Mouse (Mus musculus): ENCODE measurements around the gene Gk5. TPM values are rescaled to one million over a fixed set of nuclear protein-coding genes. Genes with fewer than 3 reads are reported as not detected.

Gene Gk5
- polyA plus RNA-seq, 1 experiment from 2014 or later = 2.9 TPM

DNA sequence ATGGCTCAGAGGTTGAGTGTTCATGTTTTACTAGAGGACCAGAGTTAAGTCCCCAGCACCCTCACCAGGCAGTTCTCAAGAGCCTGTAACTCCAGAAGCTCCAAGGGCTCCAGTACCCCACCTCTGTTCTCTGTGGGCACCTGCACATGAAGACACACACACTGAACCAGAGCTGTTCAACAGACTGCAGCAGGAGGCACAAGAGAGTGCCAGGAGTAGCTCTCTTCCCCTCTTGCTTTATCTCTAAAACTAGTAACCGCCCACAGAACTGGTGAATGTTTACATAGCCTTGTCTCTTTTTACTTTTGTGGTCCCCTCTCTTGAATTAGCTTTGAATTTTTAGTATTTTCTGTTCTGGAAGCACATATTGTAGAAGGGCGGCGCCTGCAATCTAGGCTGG lies 88.3 kb downstream of the Gk5 start:
- no peak for ATAC-seq
- no peak overlapping the region for H3K9ac ChIP-seq (ENCODE audit: low read depth, low read length)
- no peaks in the 10 kb centered on the region for H3K4me1 ChIP-seq (replicated peaks; ENCODE audit: control insufficient read depth, insufficient read depth, low read length)
- H3K9me3 ChIP-seq (ENCODE audit: control insufficient read depth) = no peaks in the 10 kb centered on the region
- H3K27me3 ChIP-seq (replicated peaks; ENCODE audit: control insufficient read depth, insufficient read depth, low read length) = no peaks in the 10 kb centered on the region
- peaks cover 12% of the 10 kb centered on the region; the same call in 1 of the 2 replicates for H3K36me3 ChIP-seq (ENCODE audit: control insufficient read depth, insufficient read depth)
- no peak overlapping the region for H3K27ac ChIP-seq (ENCODE audit: low read depth, low read length)
- H3K4me2 ChIP-seq (replicated peaks; ENCODE audit: low read depth) = no peak overlapping the region
- WGBS = 89% methylated on average over 3 of the region's 3 CpGs
- H3K4me3 ChIP-seq (ENCODE audit: low read depth, low read length) = no peak overlapping the region
- TF ChIP-seq CTCF (IDR thresholded peaks at IDR 0.05; ENCODE audit: low read depth) = no peak

DNA sequence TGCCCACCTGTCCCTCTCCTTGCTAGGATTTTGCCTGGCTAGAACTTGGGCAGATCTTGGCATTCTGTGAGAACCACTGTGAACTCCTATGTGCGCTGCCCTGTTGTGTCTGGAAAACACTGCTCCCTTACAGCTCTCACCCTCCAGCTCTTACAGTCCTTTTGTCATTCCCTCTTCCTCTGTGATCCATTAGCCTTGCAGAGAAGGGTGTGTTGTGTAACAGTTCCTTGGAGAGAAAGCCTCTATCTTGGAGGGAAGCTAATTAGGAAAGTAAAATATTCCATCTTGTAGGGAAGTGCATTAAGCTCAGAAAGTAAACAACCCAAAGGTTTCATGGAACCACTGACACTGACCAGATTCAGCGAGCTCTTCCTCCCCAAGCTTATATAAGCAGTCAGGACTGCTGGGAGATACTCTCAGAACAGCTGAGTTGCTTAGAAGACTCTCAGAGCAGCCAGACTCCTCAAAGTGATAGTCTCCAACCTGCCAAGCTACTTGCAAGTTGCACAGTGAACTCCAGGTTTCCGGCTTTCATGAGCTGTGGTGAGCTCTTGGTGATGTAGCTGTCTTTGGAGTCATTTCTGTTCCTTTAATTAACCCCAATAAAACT lies 94.0 kb downstream of the Gk5 start:
- H3K9me3 ChIP-seq (ENCODE audit: control insufficient read depth) = no peaks in the 10 kb centered on the region
- WGBS = 62% methylated on average over 3 of the region's 3 CpGs
- no peak for TF ChIP-seq CTCF (IDR thresholded peaks at IDR 0.05; ENCODE audit: low read depth)
- no peak overlapping the region for H3K4me3 ChIP-seq (ENCODE audit: low read depth, low read length)
- no peaks in the 10 kb centered on the region for H3K4me1 ChIP-seq (replicated peaks; ENCODE audit: control insufficient read depth, insufficient read depth, low read length)
- no peak for ATAC-seq
- H3K4me2 ChIP-seq (replicated peaks; ENCODE audit: low read depth) = no peak overlapping the region
- no peak overlapping the region for H3K27ac ChIP-seq (ENCODE audit: low read depth, low read length)
- H3K36me3 ChIP-seq (ENCODE audit: control insufficient read depth, insufficient read depth) = no peaks in the 10 kb centered on the region
- H3K27me3 ChIP-seq (replicated peaks; ENCODE audit: control insufficient read depth, insufficient read depth, low read length) = no peaks in the 10 kb centered on the region
- H3K9ac ChIP-seq (ENCODE audit: low read depth, low read length) = no peak overlapping the region

DNA sequence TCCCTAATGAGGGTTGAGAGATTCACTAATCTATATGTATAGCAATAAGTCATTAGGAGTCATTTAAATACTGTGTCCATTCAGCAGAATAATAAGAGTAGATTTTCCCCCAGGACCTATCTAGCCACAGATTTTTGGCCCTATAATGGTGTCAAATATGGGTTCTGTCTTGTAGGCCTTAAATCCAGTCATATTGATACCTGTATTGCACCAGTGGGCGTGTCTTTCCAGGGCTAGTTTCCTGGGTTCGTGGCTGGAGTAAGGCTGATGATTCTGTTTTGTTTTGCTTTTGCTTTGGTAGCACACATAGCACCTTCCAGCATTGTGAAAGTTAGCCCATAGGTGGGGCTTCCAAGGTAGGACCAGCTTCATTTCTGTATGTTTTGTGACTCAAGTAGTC lies 95.0 kb downstream of the Gk5 start:
- H3K27me3 ChIP-seq (replicated peaks; ENCODE audit: control insufficient read depth, insufficient read depth, low read length) = no peaks in the 10 kb centered on the region
- H3K4me3 ChIP-seq (ENCODE audit: low read depth, low read length) = no peak overlapping the region
- H3K36me3 ChIP-seq (ENCODE audit: control insufficient read depth, insufficient read depth) = no peaks in the 10 kb centered on the region
- no peaks in the 10 kb centered on the region for H3K4me1 ChIP-seq (replicated peaks; ENCODE audit: control insufficient read depth, insufficient read depth, low read length)
- ATAC-seq = no peak
- no peak for TF ChIP-seq CTCF (IDR thresholded peaks at IDR 0.05; ENCODE audit: low read depth)
- WGBS = 75% methylated on average over 2 of the region's 2 CpGs
- no peak overlapping the region for H3K9ac ChIP-seq (ENCODE audit: low read depth, low read length)
- H3K9me3 ChIP-seq (ENCODE audit: control insufficient read depth) = no peaks in the 10 kb centered on the region
- no peak overlapping the region for H3K4me2 ChIP-seq (replicated peaks; ENCODE audit: low read depth)
- H3K27ac ChIP-seq (ENCODE audit: low read depth, low read length) = no peak overlapping the region

DNA sequence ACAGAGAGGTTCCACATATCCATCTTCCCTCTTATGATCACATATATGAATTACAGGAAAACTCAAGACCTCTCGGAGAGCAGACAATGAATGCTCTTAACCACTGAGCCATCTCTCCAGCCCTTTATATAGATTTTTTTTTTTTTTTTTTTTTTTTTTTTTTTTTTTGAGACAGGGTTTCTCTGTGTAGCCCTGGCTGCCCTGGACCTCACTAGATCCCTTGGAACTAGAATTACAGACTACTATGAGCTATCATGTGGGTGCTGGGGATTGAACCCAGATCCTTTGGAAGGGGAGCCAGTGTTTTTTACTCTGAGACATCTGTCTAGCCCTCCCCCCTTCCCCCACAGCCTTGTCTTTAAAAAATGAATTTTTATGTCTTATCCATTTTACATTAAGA lies 98.1 kb downstream of the Gk5 start:
- H3K4me1 ChIP-seq (replicated peaks; ENCODE audit: control insufficient read depth, insufficient read depth, low read length) = no peaks in the 10 kb centered on the region
- H3K9ac ChIP-seq (ENCODE audit: low read depth, low read length) = no peak overlapping the region
- H3K27me3 ChIP-seq (replicated peaks; ENCODE audit: control insufficient read depth, insufficient read depth, low read length) = no peaks in the 10 kb centered on the region
- no peak overlapping the region for H3K4me3 ChIP-seq (ENCODE audit: low read depth, low read length)
- H3K27ac ChIP-seq (ENCODE audit: low read depth, low read length) = no peak overlapping the region
- H3K9me3 ChIP-seq (ENCODE audit: control insufficient read depth) = no peaks in the 10 kb centered on the region
- WGBS = 94% methylated on average over 1 of the region's 1 CpGs
- no peak for ATAC-seq
- no peaks in the 10 kb centered on the region for H3K36me3 ChIP-seq (ENCODE audit: control insufficient read depth, insufficient read depth)
- no peak overlapping the region for H3K4me2 ChIP-seq (replicated peaks; ENCODE audit: low read depth)
- no peak for TF ChIP-seq CTCF (IDR thresholded peaks at IDR 0.05; ENCODE audit: low read depth)

DNA sequence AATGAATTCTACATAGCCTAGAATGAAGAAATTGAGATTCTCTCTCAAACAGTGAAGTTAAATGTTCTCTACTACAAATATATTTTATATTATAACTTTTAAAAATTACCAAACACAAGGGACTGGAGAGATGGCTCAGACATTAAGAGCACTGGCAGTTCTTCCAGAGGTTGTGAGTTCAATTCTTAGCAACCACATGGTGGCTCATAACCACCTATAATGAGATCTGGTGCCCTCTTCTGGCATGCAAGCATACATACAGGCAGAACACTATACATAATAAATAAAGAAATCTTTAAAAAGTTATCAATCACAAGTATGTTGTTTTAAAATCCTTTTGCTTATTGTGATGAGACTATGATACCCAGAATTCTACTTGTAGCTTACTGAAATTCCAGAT lies 98.6 kb downstream of the Gk5 start:
- Histone ChIP-seq H3K4me1 (replicated peaks; ENCODE audit: control insufficient read depth, insufficient read depth, low read length) (no peaks in the 10 kb centered on the region), H3K9ac (ENCODE audit: low read depth, low read length) (no peak overlapping the region), H3K4me2 (replicated peaks; ENCODE audit: low read depth) (no peak overlapping the region), H3K36me3 (ENCODE audit: control insufficient read depth, insufficient read depth) (no peaks in the 10 kb centered on the region), H3K9me3 (ENCODE audit: control insufficient read depth) (no peaks in the 10 kb centered on the region), H3K27me3 (replicated peaks; ENCODE audit: control insufficient read depth, insufficient read depth, low read length) (no peaks in the 10 kb centered on the region), H3K4me3 (ENCODE audit: low read depth, low read length) (no peak overlapping the region), H3K27ac (ENCODE audit: low read depth, low read length) (no peak overlapping the region)
- peak; percentile 57 for TF ChIP-seq CTCF (IDR thresholded peaks at IDR 0.05; ENCODE audit: low read depth)
- no peak for ATAC-seq

DNA sequence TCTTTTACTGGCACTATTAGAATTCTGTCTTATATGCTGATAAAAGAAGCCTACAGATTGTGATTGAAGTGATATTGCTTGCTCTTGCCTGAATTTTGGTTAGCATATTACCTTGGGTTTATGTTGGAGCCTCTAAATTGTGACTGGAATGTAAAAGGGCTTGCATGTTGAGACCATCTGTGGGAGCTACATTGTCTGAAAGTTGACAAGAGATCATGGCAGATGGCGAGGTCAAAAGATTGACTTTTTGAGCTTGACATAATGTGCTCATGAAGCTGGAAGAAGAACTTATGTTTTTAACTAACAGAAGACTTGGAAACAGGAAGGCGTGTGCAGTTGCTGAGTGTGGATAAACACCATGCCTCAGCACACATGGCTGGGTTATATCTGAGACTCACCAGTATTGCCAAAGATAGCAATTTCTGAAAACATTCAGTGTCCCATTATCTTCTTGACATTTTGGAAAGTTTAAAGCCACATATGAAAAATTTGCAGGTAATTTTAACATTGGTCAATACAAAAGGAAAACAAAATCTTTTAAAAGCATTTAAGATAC lies 100.0 kb downstream of the Gk5 start:
- WGBS = 66% methylated on average over 2 of the region's 2 CpGs
- ATAC-seq = no peak
- Histone ChIP-seq H3K9me3 (ENCODE audit: control insufficient read depth) (no peaks in the 10 kb centered on the region), H3K27me3 (replicated peaks; ENCODE audit: control insufficient read depth, insufficient read depth, low read length) (no peaks in the 10 kb centered on the region), H3K4me1 (replicated peaks; ENCODE audit: control insufficient read depth, insufficient read depth, low read length) (no peaks in the 10 kb centered on the region), H3K36me3 (ENCODE audit: control insufficient read depth, insufficient read depth) (no peaks in the 10 kb centered on the region), H3K27ac (ENCODE audit: low read depth, low read length) (no peak overlapping the region), H3K4me2 (replicated peaks; ENCODE audit: low read depth) (no peak overlapping the region), H3K9ac (ENCODE audit: low read depth, low read length) (no peak overlapping the region), H3K4me3 (ENCODE audit: low read depth, low read length) (no peak overlapping the region)
- TF ChIP-seq CTCF (IDR thresholded peaks at IDR 0.05; ENCODE audit: low read depth) = no peak

DNA sequence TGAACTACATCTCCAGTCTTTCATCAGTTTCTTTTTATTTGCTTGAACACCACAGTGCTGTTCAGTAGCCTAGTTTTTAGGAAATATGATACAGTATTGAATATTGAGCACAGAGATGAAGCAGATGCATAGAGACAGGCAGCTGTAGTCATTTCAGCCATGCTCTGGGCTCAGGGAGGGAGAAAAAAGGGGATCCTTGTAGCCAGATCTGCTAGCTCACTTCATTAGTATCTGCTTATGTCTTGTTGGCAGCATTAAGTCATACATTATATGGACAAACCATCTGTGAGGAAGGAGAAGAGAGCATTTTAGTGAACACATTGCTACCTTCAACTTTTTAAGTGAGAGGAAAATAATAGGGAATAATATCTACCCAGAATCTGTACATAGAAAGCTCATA lies 101.3 kb downstream of the Gk5 start:
- no peak for TF ChIP-seq CTCF (IDR thresholded peaks at IDR 0.05; ENCODE audit: low read depth)
- H3K4me2 ChIP-seq (replicated peaks; ENCODE audit: low read depth) = no peak overlapping the region
- no peak overlapping the region for H3K27ac ChIP-seq (ENCODE audit: low read depth, low read length)
- no peaks in the 10 kb centered on the region for H3K9me3 ChIP-seq (ENCODE audit: control insufficient read depth)
- H3K4me3 ChIP-seq (ENCODE audit: low read depth, low read length) = no peak overlapping the region
- no peaks in the 10 kb centered on the region for H3K36me3 ChIP-seq (ENCODE audit: control insufficient read depth, insufficient read depth)
- ATAC-seq = no peak
- H3K27me3 ChIP-seq (replicated peaks; ENCODE audit: control insufficient read depth, insufficient read depth, low read length) = no peaks in the 10 kb centered on the region
- no peaks in the 10 kb centered on the region for H3K4me1 ChIP-seq (replicated peaks; ENCODE audit: control insufficient read depth, insufficient read depth, low read length)
- no peak overlapping the region for H3K9ac ChIP-seq (ENCODE audit: low read depth, low read length)
